In the genomic region with DNA sequence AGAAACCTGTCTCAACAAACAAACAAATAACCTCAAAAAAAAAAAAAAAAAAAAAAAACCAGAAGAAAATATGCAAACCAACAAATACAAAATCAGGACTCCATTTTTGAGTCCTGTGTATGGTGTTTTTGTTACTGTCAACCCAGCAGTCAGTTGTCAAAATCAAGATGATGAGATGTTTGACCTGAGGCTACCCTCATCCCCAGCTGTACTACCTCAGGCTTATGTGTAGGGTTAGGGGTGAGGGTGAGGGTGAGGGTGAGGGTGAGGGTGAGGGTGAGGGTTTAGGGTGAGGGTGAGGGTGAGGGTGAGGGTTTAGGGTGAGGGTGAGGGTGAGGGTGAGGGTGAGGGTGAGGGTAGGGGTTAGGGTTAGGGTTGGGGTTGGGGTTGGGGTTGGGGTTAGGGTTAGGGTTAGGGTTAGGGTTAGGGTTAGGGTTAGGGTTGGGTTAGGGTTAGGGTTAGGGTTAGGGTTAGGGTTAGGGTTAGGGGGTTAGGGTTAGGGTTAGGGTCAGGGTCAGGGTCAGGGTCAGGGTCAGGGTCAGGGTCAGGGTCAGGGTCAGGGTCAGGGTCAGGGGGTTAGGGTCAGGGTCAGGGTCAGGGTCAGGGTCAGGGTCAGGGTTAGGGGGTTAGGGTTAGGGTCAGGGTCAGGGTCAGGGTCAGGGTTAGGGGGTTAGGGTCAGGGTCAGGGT, we compare ENCODE assay signal across 8 mouse cellular contexts.
DNase-seq lines count a peak whose midpoint lies in the region; ATAC-seq and TF ChIP-seq lines count a peak whose summit lies in the region.
"Not testable (repeated sequence)": the region's sequence is repeated elsewhere in the genome, so short reads cannot be mapped to it uniquely, and the experiment has no call there.

No protein-coding gene starts in this region.

- H3K4me3 ChIP-seq in gastrocnemius, adult 2 months: not testable (repeated sequence)

- not testable (repeated sequence) for H3K27ac ChIP-seq in gastrocnemius, adult 2 months

- intact Hi-C loops in gastrocnemius, adult 2 months (cut with DNase I): not testable (repeated sequence)

- not testable (repeated sequence) for TF ChIP-seq CTCF in gastrocnemius, adult 2 months (IDR thresholded peaks at IDR 0.05)

- DNase-seq in B cell, adult 2 months: peak; percentile 11 to 12
- peak; percentile 30 for DNase-seq in adrenal gland, postnatal 25 days
- DNase-seq in cerebellum, adult 9-11 months: peak; percentile 8
- peak; percentile 34 for DNase-seq in gastrocnemius, adult 2 months
- peak; percentile 40 for DNase-seq in kidney, postnatal 10 days
- DNase-seq in spleen, adult 18-20 months: peak; percentile 8 to 13
- peak; percentile 14 for DNase-seq in thymus, postnatal 4 days

- ATAC-seq in megakaryocyte progenitor cell, adult 5-6 weeks (replicated peaks; ENCODE audit: poor library complexity): peak; percentile 61
